ENCODE assay signal across 8 mouse cellular contexts in genomic region chr4:129335216-129336074, GRCm38 (mm10). TPM values are rescaled to one million over a fixed set of nuclear protein-coding genes. Genes with fewer than 3 reads are reported as not detected.
DNase-seq lines count a peak whose midpoint lies in the region; ATAC-seq and TF ChIP-seq lines count a peak whose summit lies in the region.

TSS of gene Rbbp4 (minus strand) at chr4:129335370.
TSS of gene Zbtb8os (plus strand) at chr4:129335695.

- peaks cover 28% of the 10 kb centered on the region for H3K36me3 ChIP-seq in embryonic facial prominence, embryonic 13.5 days
- H3K36me3 ChIP-seq in kidney, adult 2 months (ENCODE audit: control insufficient read depth, insufficient read depth, low read length) = no peaks in the 10 kb centered on the region; the same call in 1 of the 2 replicates
- peaks cover 32% of the 10 kb centered on the region for H3K36me3 ChIP-seq in limb, embryonic 12.5 days
- no peaks in the 10 kb centered on the region for H3K36me3 ChIP-seq in midbrain, embryonic 15.5 days (replicated peaks)
- H3K36me3 ChIP-seq in spleen, adult 2 months (ENCODE audit: control insufficient read depth, insufficient read depth, low read length) = no peaks in the 10 kb centered on the region

- WGBS in embryonic facial prominence, embryonic 13.5 days = under 1% methylated on average over 73 of the region's 73 CpGs
- WGBS in kidney, adult 2 months = under 1% methylated on average over 73 of the region's 73 CpGs
- under 1% methylated on average over 73 of the region's 73 CpGs for WGBS in limb, embryonic 12.5 days
- WGBS in midbrain, embryonic 15.5 days = under 1% methylated on average over 73 of the region's 73 CpGs
- 1% methylated on average over 72 of the region's 73 CpGs for WGBS in spleen, adult 2 months

- TF ChIP-seq POLR2A in kidney, adult 2 months (IDR thresholded peaks at IDR 0.05; ENCODE audit: low read depth, low read length) = peak; percentile 50
- peak; percentile 69 for TF ChIP-seq POLR2A in spleen, adult 2 months (IDR thresholded peaks at IDR 0.05; ENCODE audit: low read depth, low read length)

- no peaks in the 10 kb centered on the region for H3K9me3 ChIP-seq in embryonic facial prominence, embryonic 13.5 days
- no peaks in the 10 kb centered on the region for H3K9me3 ChIP-seq in limb, embryonic 12.5 days
- no peaks in the 10 kb centered on the region for H3K9me3 ChIP-seq in midbrain, embryonic 15.5 days

- H3K27me3 ChIP-seq in embryonic facial prominence, embryonic 13.5 days = no peaks in the 10 kb centered on the region
- no peaks in the 10 kb centered on the region for H3K27me3 ChIP-seq in kidney, adult 2 months (replicated peaks; ENCODE audit: control insufficient read depth, insufficient read depth, low read length)
- H3K27me3 ChIP-seq in limb, embryonic 12.5 days = no peaks in the 10 kb centered on the region
- H3K27me3 ChIP-seq in midbrain, embryonic 15.5 days (replicated peaks) = no peaks in the 10 kb centered on the region
- no peaks in the 10 kb centered on the region for H3K27me3 ChIP-seq in spleen, adult 2 months (ENCODE audit: control insufficient read depth, insufficient read depth, low read length)

- H3K4me2 ChIP-seq in embryonic facial prominence, embryonic 13.5 days = peak within 1 kb of the TSS; percentile 80
- peak within 1 kb of the TSS; percentile 66 for H3K4me2 ChIP-seq in limb, embryonic 12.5 days
- H3K4me2 ChIP-seq in midbrain, embryonic 15.5 days = peak within 1 kb of the TSS; percentile 74

- H3K9ac ChIP-seq in embryonic facial prominence, embryonic 13.5 days = peak within 1 kb of the TSS; percentile 98
- H3K9ac ChIP-seq in limb, embryonic 12.5 days (replicated peaks) = peak within 1 kb of the TSS; percentile 97
- H3K9ac ChIP-seq in midbrain, embryonic 15.5 days = peak within 1 kb of the TSS; percentile 97

- peak within 1 kb of the TSS; percentile 98 for H3K4me3 ChIP-seq in embryonic facial prominence, embryonic 13.5 days
- peak within 1 kb of the TSS; percentile 93 for H3K4me3 ChIP-seq in kidney, adult 2 months (ENCODE audit: insufficient read depth, low read depth, low read length)
- H3K4me3 ChIP-seq in limb, embryonic 12.5 days (replicated peaks) = peak within 1 kb of the TSS; percentile 96
- H3K4me3 ChIP-seq in midbrain, embryonic 15.5 days = peak within 1 kb of the TSS; percentile 99
- peak within 1 kb of the TSS; percentile 95 for H3K4me3 ChIP-seq in spleen, adult 2 months (ENCODE audit: extremely low read depth, insufficient read depth, insufficient read length)

- peak; percentile 97 for DNase-seq in 3134 (ENCODE audit: extremely low read depth, insufficient read length, low spot score)
- peak; percentile 97 to 98 for DNase-seq in adrenal gland, postnatal 36 days
- peak; percentile 97 to 98 for DNase-seq in heart, adult 18-20 months
- peak; percentile 99 for DNase-seq in kidney, adult 2 months
- peak; percentile 94 to 98 for DNase-seq in spleen, adult 2 months (ENCODE audit: low read depth in 1 of 2, low spot score in 2 of 2)

- H3K4me1 ChIP-seq in embryonic facial prominence, embryonic 13.5 days = peaks cover 39% of the 10 kb centered on the region
- H3K4me1 ChIP-seq in kidney, adult 2 months (ENCODE audit: control insufficient read depth, insufficient read depth, low read length) = peaks cover 13% of the 10 kb centered on the region; the same call in 1 of the 2 replicates
- H3K4me1 ChIP-seq in limb, embryonic 12.5 days (replicated peaks) = peaks cover 21% of the 10 kb centered on the region
- H3K4me1 ChIP-seq in midbrain, embryonic 15.5 days = peaks cover 46% of the 10 kb centered on the region
- H3K4me1 ChIP-seq in spleen, adult 2 months (ENCODE audit: control insufficient read depth, insufficient read depth, insufficient read length) = no peaks in the 10 kb centered on the region

- peak; percentile 98 for ATAC-seq in embryonic facial prominence, embryonic 13.5 days (ENCODE audit: insufficient number of reproducible peaks, insufficient read depth, low FRiP score, low TSS enrichment, low read depth)
- ATAC-seq in limb, embryonic 12.5 days (ENCODE audit: insufficient number of reproducible peaks, insufficient read depth, low FRiP score, low TSS enrichment, low read depth) = peak; percentile 97
- ATAC-seq in midbrain, embryonic 15.5 days (replicated peaks) = peak; percentile 98

- peak within 1 kb of the TSS; percentile 97 for H3K27ac ChIP-seq in embryonic facial prominence, embryonic 13.5 days
- peak within 1 kb of the TSS; percentile 99 for H3K27ac ChIP-seq in kidney, adult 2 months (ENCODE audit: insufficient read depth, low read depth, low read length)
- H3K27ac ChIP-seq in limb, embryonic 12.5 days = peak within 1 kb of the TSS; percentile 96
- peak within 1 kb of the TSS; percentile 98 for H3K27ac ChIP-seq in midbrain, embryonic 15.5 days
- peak within 1 kb of the TSS; percentile 98 for H3K27ac ChIP-seq in spleen, adult 2 months (ENCODE audit: insufficient read depth, low read length)

- TF ChIP-seq CTCF in kidney, adult 2 months (conservative IDR thresholded peaks at IDR 0.05; ENCODE audit: insufficient read depth, insufficient read length, low read depth, low read length) = no peak
- TF ChIP-seq CTCF in spleen, adult 2 months (IDR thresholded peaks at IDR 0.05; ENCODE audit: extremely low read depth, insufficient read depth, insufficient read length, insufficient replicate concordance) = no peak

RNA-seq across cellular contexts. Expression of gene Rbbp4, which starts in this region (rescaled TPM):
- total RNA-seq in adrenal gland, postnatal 36 days (2021) = 100 to 1,000 TPM; 147 TPM
- 469 and 486 TPM in 2 replicates for polyA plus RNA-seq in embryonic facial prominence, embryonic 13.5 days (2015; fragmentation: Nextera tagmentation; extraction: Ambion mirVana)
- total RNA-seq in heart, adult 18-20 months (2021) = 10 to 100 TPM; 74.1 to 78.0 TPM
- polyA plus RNA-seq in kidney, adult 2 months (2012; rRNA removed) = 30.8 and 36.7 TPM in 2 replicates
- polyA plus RNA-seq in limb, embryonic 12.5 days (2016; fragmentation: Nextera tagmentation; extraction: Ambion mirVana) = 577 and 606 TPM in 2 replicates
- 260 and 271 TPM in 2 replicates for polyA plus RNA-seq in midbrain, embryonic 15.5 days (2015; fragmentation: Nextera tagmentation; extraction: Ambion mirVana)
- 16.3 and 16.6 TPM in 2 replicates for polyA plus RNA-seq in spleen, adult 2 months (2012; rRNA removed)

RNA-seq across cellular contexts. Expression of gene Zbtb8os, which starts in this region (rescaled TPM):
- total RNA-seq in adrenal gland, postnatal 36 days (2021) = 10 to 100 TPM; 47.3 to 61.4 TPM
- 44.4 and 45.5 TPM in 2 replicates for polyA plus RNA-seq in embryonic facial prominence, embryonic 13.5 days (2015; fragmentation: Nextera tagmentation; extraction: Ambion mirVana)
- total RNA-seq in heart, adult 18-20 months (2021) = 10 to 100 TPM; 22.4 to 30.2 TPM
- polyA plus RNA-seq in kidney, adult 2 months (2012; rRNA removed) = 21.6 and 32.1 TPM in 2 replicates
- polyA plus RNA-seq in limb, embryonic 12.5 days (2016; fragmentation: Nextera tagmentation; extraction: Ambion mirVana) = 45.0 and 48.8 TPM in 2 replicates
- polyA plus RNA-seq in midbrain, embryonic 15.5 days (2015; fragmentation: Nextera tagmentation; extraction: Ambion mirVana) = 19.9 and 21.1 TPM in 2 replicates
- polyA plus RNA-seq in spleen, adult 2 months (2012; rRNA removed) = 8.2 and 9.2 TPM in 2 replicates

Comparison
In these comparisons a context has a peak if more than half of its experiments do, and no peak if none do; other contexts are left out.
1. Peak in every context shown above with its lines: DNase-seq, ATAC-seq, H3K4me3 ChIP-seq and H3K27ac ChIP-seq.